In genomic region chr4:53825821-53826605, GRCm38 (mm10) we compare ENCODE assay signal across 8 mouse cellular contexts. TPM values are rescaled to one million over a fixed set of nuclear protein-coding genes. Genes with fewer than 3 reads are reported as not detected.
A peak's percentile ranks its signal among the peaks of the same experiment; 100 is the strongest.
DNase-seq lines count a peak whose midpoint lies in the region; ATAC-seq and TF ChIP-seq lines count a peak whose summit lies in the region.

Gene Tmem38b, plus strand, starts transcription at chr4:53826045.

- H3K27ac ChIP-seq in CH12.LX (ENCODE audit: insufficient read depth, low read depth): peak within 1 kb of the TSS; percentile 7; the same call in 1 of the 2 replicates
- peak within 1 kb of the TSS; percentile 86 for H3K27ac ChIP-seq in forebrain, embryonic 10.5 days
- H3K27ac ChIP-seq in heart, embryonic 16.5 days (ENCODE audit: low read length): peak within 1 kb of the TSS; percentile 69
- H3K27ac ChIP-seq in neural tube, embryonic 14.5 days (ENCODE audit: low read depth, low read length): peak within 1 kb of the TSS; percentile 44

- no peak for TF ChIP-seq EP300 in CH12.LX (IDR thresholded peaks at IDR 0.05; ENCODE audit: low read length)

- H3K36me3 ChIP-seq in CH12.LX (replicated peaks in 1 of 2; ENCODE audit: control insufficient read depth in 1 of 2, insufficient read depth in 1 of 2, low read length in 1 of 2): peaks cover 0 to 7% of the 10 kb centered on the region in 2 experiments
- H3K36me3 ChIP-seq in forebrain, embryonic 10.5 days (replicated peaks): 0 out of 2 replicates have a peak, but pooled peaks cover 4% of the 10 kb centered on the region
- no peaks in the 10 kb centered on the region for H3K36me3 ChIP-seq in heart, embryonic 16.5 days (ENCODE audit: control insufficient read depth, insufficient read depth)
- no peaks in the 10 kb centered on the region for H3K36me3 ChIP-seq in neural tube, embryonic 14.5 days (ENCODE audit: control insufficient read depth, insufficient read depth, low read length)

- peak in 1 of 2 experiments; percentile 9; a peak in 1 of 4 replicates for TF ChIP-seq CTCF in CH12.LX (conservative IDR thresholded peaks at IDR 0.05 in 1 of 2, IDR thresholded peaks at IDR 0.05 in 1 of 2; ENCODE audit: low read depth in 2 of 2, low read length in 2 of 2)

- H3K4me3 ChIP-seq in CH12.LX (replicated peaks in 1 of 3; ENCODE audit: low read depth in 2 of 3, low read length in 2 of 3, poor library complexity in 1 of 3): peak within 1 kb of the TSS; percentile 76 to 98 (median 91)
- peak within 1 kb of the TSS; percentile 82 for H3K4me3 ChIP-seq in forebrain, embryonic 10.5 days
- peak within 1 kb of the TSS; percentile 100 for H3K4me3 ChIP-seq in heart, embryonic 16.5 days (ENCODE audit: low read length)
- peak within 1 kb of the TSS; percentile 72 for H3K4me3 ChIP-seq in neural tube, embryonic 14.5 days (ENCODE audit: low read depth, low read length)

- in situ Hi-C loops in CH12.LX (cut with MboI; ENCODE audit: low pct_ligation_motif_present, low pct_unique_long_range_greater_than_20kb, low sequenced_read_pairs): loop anchor here (25.0 kb wide), 1 partner anchor 239 kb away; no protein-coding TSS in a partner anchor

- peak within 1 kb of the TSS; percentile 51 for H3K9ac ChIP-seq in CH12.LX (ENCODE audit: insufficient read depth, low read depth)
- H3K9ac ChIP-seq in heart, embryonic 16.5 days (ENCODE audit: low read length): peak within 1 kb of the TSS; percentile 91
- peak within 1 kb of the TSS; percentile 72 for H3K9ac ChIP-seq in neural tube, embryonic 14.5 days (replicated peaks; ENCODE audit: low read depth, low read length)

- no peaks in the 10 kb centered on the region for H3K9me3 ChIP-seq in CH12.LX (replicated peaks; ENCODE audit: low read length)
- H3K9me3 ChIP-seq in forebrain, embryonic 10.5 days: no peaks in the 10 kb centered on the region
- H3K9me3 ChIP-seq in heart, embryonic 16.5 days (replicated peaks; ENCODE audit: control insufficient read depth, low read length): no peaks in the 10 kb centered on the region
- no peaks in the 10 kb centered on the region for H3K9me3 ChIP-seq in neural tube, embryonic 14.5 days (ENCODE audit: control insufficient read depth, low read length)

- H3K4me1 ChIP-seq in CH12.LX (ENCODE audit: control insufficient read depth in 1 of 2, insufficient read depth in 2 of 2): peaks cover 0 to 15% of the 10 kb centered on the region in 2 experiments; a peak in 1 of 4 replicates
- H3K4me1 ChIP-seq in forebrain, embryonic 10.5 days: peaks cover 13% of the 10 kb centered on the region
- 0 out of 2 replicates have a peak, but pooled peaks cover 3% of the 10 kb centered on the region for H3K4me1 ChIP-seq in heart, embryonic 16.5 days (ENCODE audit: control insufficient read depth, insufficient read depth, low read length)
- peaks cover 3% of the 10 kb centered on the region; the same call in 1 of the 2 replicates for H3K4me1 ChIP-seq in neural tube, embryonic 14.5 days (ENCODE audit: control insufficient read depth, insufficient read depth, low read length)

- no peak for TF ChIP-seq RAD21 in CH12.LX (IDR thresholded peaks at IDR 0.05; ENCODE audit: low read depth, low read length)

- WGBS in forebrain, embryonic 10.5 days: under 1% methylated on average over 55 of the region's 55 CpGs
- WGBS in heart, embryonic 16.5 days: under 1% methylated on average over 55 of the region's 55 CpGs
- WGBS in neural tube, embryonic 14.5 days: 2% methylated on average over 53 of the region's 55 CpGs

- dilution Hi-C loops in CH12.LX (cut with MboI; ENCODE audit: extremely low pct_ligation_motif_present, extremely low pct_unique_long_range_greater_than_20kb, low sequenced_read_pairs): no loop called here

- no peaks in the 10 kb centered on the region for H3K27me3 ChIP-seq in CH12.LX (replicated peaks)
- no peaks in the 10 kb centered on the region for H3K27me3 ChIP-seq in forebrain, embryonic 10.5 days (ENCODE audit: poor library complexity, severe bottlenecking)
- no peaks in the 10 kb centered on the region for H3K27me3 ChIP-seq in heart, embryonic 16.5 days (ENCODE audit: control insufficient read depth, insufficient read depth, low read length)
- no peaks in the 10 kb centered on the region for H3K27me3 ChIP-seq in neural tube, embryonic 14.5 days (ENCODE audit: control insufficient read depth, insufficient read depth, low read length)

- ATAC-seq in heart, embryonic 16.5 days (replicated peaks; ENCODE audit: extremely low read depth, insufficient read depth, low FRiP score): peak; percentile 89
- peak; percentile 96 for ATAC-seq in neural tube, embryonic 14.5 days (ENCODE audit: low read depth)

- TF ChIP-seq POLR2A in CH12.LX (IDR thresholded peaks at IDR 0.05; ENCODE audit: low read depth, low read length): peak; percentile 60

- H3K79me2 ChIP-seq in CH12.LX (replicated peaks; ENCODE audit: control insufficient read depth, extremely low read depth, insufficient read depth, poor library complexity, severe bottlenecking): no peaks in the 10 kb centered on the region

- DNase-seq in CH12.LX (ENCODE audit: extremely low read depth): peak; percentile 74
- DNase-seq in c-Kit-positive CD71-negative TER-119-negative erythroid progenitor cells, embryonic 14.5 days (ENCODE audit: low read depth): peak; percentile 48
- DNase-seq in forebrain, embryonic 10.5 days (ENCODE audit: extremely low spot score, low spot score): peak; percentile 78
- peak; percentile 77 to 92 for DNase-seq in kidney, postnatal 36 days
- peak; percentile 68 to 69 for DNase-seq in lung, adult 18-20 months
- DNase-seq in testis, postnatal 10 days (ENCODE audit: low spot score): peak; percentile 91

- H3K4me2 ChIP-seq in CH12.LX (ENCODE audit: insufficient read depth, low read depth, poor library complexity, severe bottlenecking): peak within 1 kb of the TSS; percentile 81
- H3K4me2 ChIP-seq in heart, embryonic 16.5 days (ENCODE audit: low read depth, low read length): peak within 1 kb of the TSS; percentile 90
- H3K4me2 ChIP-seq in neural tube, embryonic 14.5 days (ENCODE audit: low read depth, low read length): peak within 1 kb of the TSS; percentile 60

TF ChIP-seq in CH12.LX, 34 proteins besides CTCF, POLR2A, EP300 and RAD21 (continues in another document):
- TF ChIP-seq MEF2A (IDR thresholded peaks at IDR 0.05; ENCODE audit: borderline replicate concordance, low read depth, low read length): no peak
- TF ChIP-seq SMC3 (IDR thresholded peaks at IDR 0.05; ENCODE audit: low read depth, low read length): no peak
- no peak for TF ChIP-seq KAT2A (IDR thresholded peaks at IDR 0.05; ENCODE audit: insufficient replicate concordance, low read length)
- no peak for TF ChIP-seq USF1 (IDR thresholded peaks at IDR 0.05; ENCODE audit: low read depth, low read length)
- no peak for TF ChIP-seq TCF12 (IDR thresholded peaks at IDR 0.05; ENCODE audit: low read depth, low read length)
- TF ChIP-seq MAZ (IDR thresholded peaks at IDR 0.05; ENCODE audit: low read depth, low read length): no peak
- no peak for TF ChIP-seq JUND (conservative IDR thresholded peaks at IDR 0.05; ENCODE audit: low read depth, low read length)
- TF ChIP-seq ELF1 (IDR thresholded peaks at IDR 0.05; ENCODE audit: low read depth, low read length): 0 out of 2 replicates have a peak, but pooled peaks have one; percentile 42
- peak; percentile 44; the same call in 1 of the 2 replicates for TF ChIP-seq MAX (IDR thresholded peaks at IDR 0.05; ENCODE audit: low read length)
- TF ChIP-seq NRF1 (IDR thresholded peaks at IDR 0.05; ENCODE audit: low read depth, low read length): peak; percentile 85
- no peak for TF ChIP-seq UBTF (IDR thresholded peaks at IDR 0.05; ENCODE audit: low read depth, low read length)
- TF ChIP-seq RCOR1 (conservative IDR thresholded peaks at IDR 0.05; ENCODE audit: low read depth, low read length): no peak
- no peak for TF ChIP-seq GABPA (IDR thresholded peaks at IDR 0.05; ENCODE audit: insufficient replicate concordance, low read depth, low read length)
- peak; percentile 76 for TF ChIP-seq CHD2 (IDR thresholded peaks at IDR 0.05; ENCODE audit: low read length)
- TF ChIP-seq USF2 (conservative IDR thresholded peaks at IDR 0.05; ENCODE audit: low read depth, low read length): no peak
- no peak for TF ChIP-seq POLR2AphosphoS2 (IDR thresholded peaks at IDR 0.05; ENCODE audit: low read depth, low read length)
- peak; percentile 38; the same call in 1 of the 2 replicates for TF ChIP-seq IRF4 (IDR thresholded peaks at IDR 0.05; ENCODE audit: low read depth, low read length)
- no peak for TF ChIP-seq MYC (IDR thresholded peaks at IDR 0.05; ENCODE audit: low read depth, low read length)
- TF ChIP-seq TBP (conservative IDR thresholded peaks at IDR 0.05; ENCODE audit: low read depth, low read length): no peak
- TF ChIP-seq HCFC1 (IDR thresholded peaks at IDR 0.05; ENCODE audit: low read depth, low read length): no peak; the same call in 1 of the 2 replicates
- TF ChIP-seq ETS1 (conservative IDR thresholded peaks at IDR 0.05; ENCODE audit: low read depth, low read length): no peak
- no peak for TF ChIP-seq ZMIZ1 (IDR thresholded peaks at IDR 0.05; ENCODE audit: low read depth, low read length)
- no peak for TF ChIP-seq ZKSCAN1 (IDR thresholded peaks at IDR 0.05; ENCODE audit: borderline replicate concordance, low read depth, low read length)
- no peak for TF ChIP-seq E2F4 (IDR thresholded peaks at IDR 0.05; ENCODE audit: insufficient replicate concordance, low read depth, low read length)
- TF ChIP-seq JUN (IDR thresholded peaks at IDR 0.05; ENCODE audit: insufficient read depth, low read depth, low read length): no peak
- TF ChIP-seq CHD1 (IDR thresholded peaks at IDR 0.05; ENCODE audit: low read depth, low read length): no peak
- no peak for TF ChIP-seq ZC3H11A (IDR thresholded peaks at IDR 0.05; ENCODE audit: low read depth, low read length)
- peak; percentile 64 for TF ChIP-seq MXI1 (IDR thresholded peaks at IDR 0.05; ENCODE audit: low read depth, low read length)
- TF ChIP-seq SIN3A (IDR thresholded peaks at IDR 0.05; ENCODE audit: low read length): peak; percentile 73; the same call in 1 of the 2 replicates
- TF ChIP-seq NELFE (IDR thresholded peaks at IDR 0.05; ENCODE audit: low read depth, low read length): no peak
- TF ChIP-seq PAX5 (IDR thresholded peaks at IDR 0.05; ENCODE audit: low read length): no peak
- no peak for TF ChIP-seq MAFK (IDR thresholded peaks at IDR 0.05; ENCODE audit: insufficient replicate concordance, low read length)
- no peak for TF ChIP-seq BHLHE40 (IDR thresholded peaks at IDR 0.05; ENCODE audit: low read depth, low read length)

RNA-seq across cellular contexts. Expression of gene Tmem38b, which starts in this region (rescaled TPM):
- total RNA-seq in CH12.LX (2012; rRNA removed) (5.4 and 5.9 TPM in 2 replicates), CH12.LX (2014; rRNA removed) (10.5 and 10.6 TPM in 2 replicates)
- polyA plus RNA-seq in CH12.LX (2012; ENCODE audit: insufficient read length, low read depth): 9.7 and 10.8 TPM in 2 replicates
- polyA plus RNA-seq in forebrain, embryonic 10.5 days (2016; fragmentation: Nextera tagmentation; extraction: Ambion mirVana): 5.9 and 6.2 TPM in 2 replicates
- polyA plus RNA-seq in heart, embryonic 16.5 days (2015; fragmentation: Nextera tagmentation; extraction: Ambion mirVana): 7.6 and 8.6 TPM in 2 replicates
- 7.3 and 9.8 TPM in 2 replicates for polyA plus RNA-seq in neural tube, embryonic 14.5 days (2014; fragmentation: Nextera tagmentation; extraction: Ambion mirVana)

Comparison
In these comparisons a context has a peak if more than half of its experiments do, and no peak if none do; other contexts are left out.
1. Peak in every context shown above with its lines: DNase-seq, ATAC-seq, H3K4me3 ChIP-seq and H3K27ac ChIP-seq.
2. H3K27ac ChIP-seq: peak in every context shown above with its lines; median percentile 86 in forebrain, embryonic 10.5 days; 69 in heart, embryonic 16.5 days; 44 in neural tube, embryonic 14.5 days; 7 in CH12.LX.